Mouse (Mus musculus): ENCODE measurements at regions not wholly inside any gene's neighbourhood (a gene's known extent, or its start where the extent isn't known, plus 50 kb on each side); places are given as distances from the start of the nearest gene placed in this dataset.
A peak's percentile ranks its signal among the peaks of the same experiment; 100 is the strongest.

DNA sequence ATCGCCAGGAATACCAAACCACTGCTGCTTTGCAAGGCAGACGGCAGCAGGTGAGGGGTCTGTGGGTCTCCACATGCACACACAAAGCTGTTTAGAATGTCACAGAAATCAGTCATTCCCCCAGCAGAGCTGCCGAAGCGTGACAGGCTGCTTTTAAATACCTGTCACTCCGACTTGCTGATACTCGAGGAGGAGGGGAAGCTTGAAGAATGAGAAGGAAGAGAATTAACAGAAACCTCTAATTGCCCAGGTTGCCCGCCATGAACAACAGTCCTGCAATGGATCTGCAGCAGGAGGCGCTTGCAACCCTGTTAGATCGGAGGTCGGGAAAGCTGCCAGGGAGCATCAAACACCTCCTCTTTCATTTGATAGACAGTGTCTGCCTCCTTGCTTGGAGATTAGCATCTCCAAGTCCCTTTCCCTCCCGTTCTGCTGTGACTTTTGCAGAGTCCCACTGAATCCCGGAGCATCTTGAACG, 150.5 kb downstream of the Abhd5 start:
- Histone ChIP-seq H3K27ac (no peak overlapping the region), H3K36me3 (no peaks in the 10 kb centered on the region), H3K4me3 (no peak overlapping the region), H3K9me3 (no peaks in the 10 kb centered on the region), H3K4me2 (no peak overlapping the region), H3K27me3 (no peaks in the 10 kb centered on the region), H3K9ac (no peak overlapping the region), H3K4me1 (no peaks in the 10 kb centered on the region)
- ATAC-seq (ENCODE audit: insufficient number of reproducible peaks, low FRiP score, low TSS enrichment, low read depth) = no peak
- WGBS = 42% methylated on average over 13 of the region's 13 CpGs

DNA sequence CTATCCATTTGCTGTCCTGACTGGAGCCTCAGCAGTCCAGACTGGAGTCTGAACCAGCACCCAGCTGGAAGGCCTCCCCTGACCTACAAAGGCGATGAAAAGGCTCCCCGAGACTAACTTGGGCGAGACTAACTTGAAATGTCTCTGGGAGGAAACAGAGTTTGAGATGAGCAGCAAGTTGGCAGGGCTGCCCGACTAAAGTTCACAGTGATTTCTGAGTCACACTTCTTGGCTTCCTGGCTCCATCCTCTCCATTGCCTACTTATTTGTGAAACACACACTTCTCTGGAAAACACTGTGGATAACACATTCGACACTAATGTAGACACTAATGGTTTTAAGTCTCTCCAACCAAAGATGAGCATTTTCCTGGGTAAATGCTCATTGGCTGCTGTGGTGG, 170.2 kb downstream of the Abhd5 start:
- Histone ChIP-seq H3K4me3 (no peak overlapping the region), H3K9ac (no peak overlapping the region), H3K4me1 (peaks cover 3% of the 10 kb centered on the region; the same call in 1 of the 2 replicates), H3K27me3 (no peaks in the 10 kb centered on the region), H3K36me3 (no peaks in the 10 kb centered on the region), H3K9me3 (no peaks in the 10 kb centered on the region), H3K27ac (no peak overlapping the region), H3K4me2 (no peak overlapping the region)
- 65% methylated on average over 5 of the region's 5 CpGs for WGBS
- ATAC-seq (ENCODE audit: insufficient number of reproducible peaks, low FRiP score, low TSS enrichment, low read depth) = no peak

DNA sequence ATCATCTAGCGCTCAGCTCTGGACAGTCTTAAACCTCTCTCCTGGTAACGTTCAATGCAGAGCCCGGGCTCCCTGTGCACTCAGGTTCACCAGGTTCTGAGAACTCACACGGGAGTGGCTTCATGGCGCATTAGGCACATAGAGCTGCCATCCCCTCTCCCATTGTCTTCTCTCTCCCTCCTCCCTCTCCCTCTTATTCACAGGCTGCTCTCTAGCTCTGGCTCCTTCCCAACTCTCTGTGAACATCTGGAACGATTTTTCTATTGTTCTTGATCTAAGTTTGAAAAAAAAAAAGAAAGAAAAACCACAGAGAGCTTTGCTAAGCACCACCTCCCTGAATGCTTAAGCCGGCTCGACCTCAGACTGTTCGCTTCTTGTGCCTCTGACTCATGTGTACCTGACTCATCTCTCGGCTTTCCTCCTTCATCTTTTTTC, 174.2 kb downstream of the Abhd5 start:
- Histone ChIP-seq H3K9ac (no peak overlapping the region), H3K4me3 (no peak overlapping the region), H3K27ac (peak overlapping the region; percentile 23; the same call in 1 of the 2 replicates), H3K4me1 (peaks cover 3% of the 10 kb centered on the region; the same call in 1 of the 2 replicates), H3K36me3 (no peaks in the 10 kb centered on the region), H3K9me3 (no peaks in the 10 kb centered on the region), H3K4me2 (no peak overlapping the region), H3K27me3 (no peaks in the 10 kb centered on the region)
- 26% methylated on average over 10 of the region's 10 CpGs for WGBS
- ATAC-seq (ENCODE audit: insufficient number of reproducible peaks, low FRiP score, low TSS enrichment, low read depth) = no peak

DNA sequence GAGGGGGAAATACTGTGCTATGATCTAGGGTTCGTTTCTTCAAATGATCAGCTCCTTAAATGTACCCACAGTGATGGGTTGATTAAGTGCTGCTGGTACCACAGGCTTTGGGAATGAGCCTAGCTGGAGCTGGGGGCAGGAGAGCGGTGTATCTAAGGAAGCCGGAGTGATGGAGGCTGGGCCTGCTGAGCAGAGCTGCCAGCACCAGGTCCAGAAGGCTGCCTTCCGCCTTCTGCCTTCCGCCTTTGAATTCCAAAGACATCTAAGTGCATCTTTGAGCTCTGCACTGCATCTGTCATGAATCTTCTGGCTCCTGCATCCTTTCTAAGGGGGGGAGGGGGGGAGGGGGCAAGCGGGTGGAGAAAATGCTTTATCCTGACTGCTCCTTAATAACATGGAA, 176.9 kb downstream of the Abhd5 start:
- Histone ChIP-seq H3K9ac (no peak overlapping the region), H3K9me3 (no peaks in the 10 kb centered on the region), H3K27me3 (no peaks in the 10 kb centered on the region), H3K4me1 (peaks cover 3% of the 10 kb centered on the region; the same call in 1 of the 2 replicates), H3K4me2 (no peak overlapping the region), H3K27ac (no peak overlapping the region), H3K4me3 (no peak overlapping the region), H3K36me3 (no peaks in the 10 kb centered on the region)
- WGBS = 56% methylated on average over 6 of the region's 6 CpGs
- no peak for ATAC-seq (ENCODE audit: insufficient number of reproducible peaks, low FRiP score, low TSS enrichment, low read depth)

DNA sequence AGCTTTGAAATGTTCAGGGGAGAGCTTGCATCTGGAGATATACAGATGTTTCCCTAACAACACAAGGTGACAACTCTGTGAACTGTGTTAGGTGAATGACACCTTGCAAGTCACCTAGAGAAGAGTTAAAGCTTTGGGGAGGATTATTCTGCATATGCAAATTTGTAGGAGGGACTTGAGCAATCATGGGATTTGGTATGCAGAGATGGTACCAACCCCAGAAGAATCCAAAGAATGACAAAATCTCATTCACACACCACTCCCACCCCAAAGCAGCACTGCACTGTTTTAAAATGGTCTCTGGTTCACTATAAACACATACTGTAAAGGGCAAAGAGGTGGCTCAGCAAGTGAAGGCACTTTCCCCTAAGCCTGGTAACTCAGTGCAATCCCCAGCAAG, 178.3 kb downstream of the Abhd5 start:
- no peak for ATAC-seq (ENCODE audit: insufficient number of reproducible peaks, low FRiP score, low TSS enrichment, low read depth)
- Histone ChIP-seq H3K36me3 (no peaks in the 10 kb centered on the region), H3K4me3 (no peak overlapping the region), H3K9me3 (no peaks in the 10 kb centered on the region), H3K9ac (no peak overlapping the region), H3K27me3 (no peaks in the 10 kb centered on the region), H3K4me1 (peaks cover 8% of the 10 kb centered on the region; the same call in 1 of the 2 replicates), H3K4me2 (no peak overlapping the region), H3K27ac (no peak overlapping the region)

DNA sequence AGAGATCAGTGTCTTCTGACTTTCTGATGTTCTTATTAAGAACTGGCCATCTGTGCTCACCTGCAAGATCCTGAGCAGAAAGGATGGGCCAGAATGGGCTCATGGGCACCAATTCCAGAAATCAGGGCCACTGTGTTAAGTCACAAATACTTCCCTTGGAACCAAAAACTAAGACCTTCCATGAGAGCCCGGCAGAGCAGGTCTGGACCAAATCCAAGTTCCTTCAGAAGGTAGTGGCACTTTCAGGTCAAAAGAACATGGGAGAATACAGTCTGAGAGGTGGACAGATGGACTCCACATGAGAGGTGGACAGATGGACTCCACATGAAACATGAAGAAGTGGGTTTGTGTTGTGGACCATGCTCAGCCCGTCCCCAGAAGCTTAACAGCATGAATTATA, 180.4 kb downstream of the Abhd5 start:
- 71% methylated on average over 2 of the region's 2 CpGs for WGBS
- Histone ChIP-seq H3K9me3 (no peaks in the 10 kb centered on the region), H3K27ac (no peak overlapping the region), H3K36me3 (no peaks in the 10 kb centered on the region), H3K4me2 (no peak overlapping the region), H3K4me1 (0 out of 2 replicates have a peak, but pooled peaks cover 5% of the 10 kb centered on the region), H3K9ac (no peak overlapping the region), H3K27me3 (0 out of 2 replicates have a peak, but pooled peaks cover 2% of the 10 kb centered on the region), H3K4me3 (no peak overlapping the region)
- no peak for ATAC-seq (ENCODE audit: insufficient number of reproducible peaks, low FRiP score, low TSS enrichment, low read depth)

DNA sequence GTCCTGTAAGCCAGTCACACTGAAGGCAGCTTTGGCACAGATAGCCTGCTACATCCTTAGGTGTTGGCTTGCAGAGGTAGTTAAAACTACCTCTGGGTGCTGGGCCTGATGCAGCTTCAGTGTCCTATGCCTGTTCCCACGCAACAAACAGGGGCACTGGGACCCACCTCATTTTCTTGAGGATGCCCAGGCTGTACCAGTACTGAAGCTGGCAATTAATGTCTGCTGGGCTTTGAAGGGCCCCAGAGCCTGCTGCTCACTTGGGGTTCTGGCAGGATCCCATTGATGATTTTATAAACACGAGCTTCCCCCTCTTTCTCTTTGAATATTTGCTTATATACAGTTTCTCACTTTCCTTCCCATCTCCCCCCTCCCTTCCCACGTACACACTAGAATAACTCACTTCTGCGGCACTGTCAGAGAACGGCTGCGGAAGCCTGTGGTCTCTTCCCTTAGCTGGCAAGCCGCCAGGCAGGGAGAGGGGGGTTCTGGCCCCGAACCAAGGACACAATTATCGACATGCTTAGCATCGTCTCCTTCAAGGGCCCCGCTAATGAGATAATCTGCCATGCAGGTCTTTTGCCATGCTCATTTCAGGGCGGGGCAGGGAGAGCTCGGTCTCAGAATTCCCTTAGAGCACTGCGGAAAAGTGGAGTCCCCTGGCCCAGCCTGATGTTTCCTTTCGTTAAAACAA, 182.9 kb downstream of the Abhd5 start:
- H3K9ac ChIP-seq = no peak overlapping the region
- no peak for ATAC-seq (ENCODE audit: insufficient number of reproducible peaks, low FRiP score, low TSS enrichment, low read depth)
- 32% methylated on average over 15 of the region's 15 CpGs for WGBS

DNA sequence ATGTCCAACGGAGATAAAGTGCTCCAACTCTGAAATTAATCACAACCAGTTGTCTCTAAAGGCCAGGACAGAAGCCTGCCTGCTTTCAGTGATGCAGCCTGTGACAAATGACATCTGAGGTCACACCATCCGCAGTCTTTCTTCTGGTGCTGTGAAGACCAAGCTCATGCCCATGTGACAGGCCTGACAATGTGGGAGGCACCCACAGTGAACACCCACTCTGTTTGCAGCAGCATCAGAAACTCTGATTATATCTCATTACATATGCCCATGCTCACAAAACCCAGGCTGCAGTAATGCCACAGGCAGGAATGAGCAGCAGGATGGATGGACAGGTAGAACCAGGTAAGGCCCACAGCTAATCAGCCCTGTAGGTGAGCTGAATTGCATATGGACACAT, 183.6 kb downstream of the Abhd5 start:
- Histone ChIP-seq H3K27ac (no peak overlapping the region), H3K4me1 (0 out of 2 replicates have a peak, but pooled peaks cover 5% of the 10 kb centered on the region), H3K4me2 (no peak overlapping the region), H3K36me3 (no peaks in the 10 kb centered on the region), H3K27me3 (0 out of 2 replicates have a peak, but pooled peaks cover 2% of the 10 kb centered on the region), H3K9me3 (no peaks in the 10 kb centered on the region), H3K9ac (no peak overlapping the region), H3K4me3 (no peak overlapping the region)
- no peak for ATAC-seq (ENCODE audit: insufficient number of reproducible peaks, low FRiP score, low TSS enrichment, low read depth)
- WGBS = 59% methylated on average over 2 of the region's 2 CpGs

More for the DNA sequence above, 182.9 kb downstream of the Abhd5 start:
- Histone ChIP-seq H3K4me3 (no peak overlapping the region), H3K27ac (no peak overlapping the region), H3K9me3 (no peaks in the 10 kb centered on the region), H3K4me2 (no peak overlapping the region), H3K27me3 (0 out of 2 replicates have a peak, but pooled peaks cover 2% of the 10 kb centered on the region), H3K36me3 (no peaks in the 10 kb centered on the region), H3K4me1 (0 out of 2 replicates have a peak, but pooled peaks cover 5% of the 10 kb centered on the region)

DNA sequence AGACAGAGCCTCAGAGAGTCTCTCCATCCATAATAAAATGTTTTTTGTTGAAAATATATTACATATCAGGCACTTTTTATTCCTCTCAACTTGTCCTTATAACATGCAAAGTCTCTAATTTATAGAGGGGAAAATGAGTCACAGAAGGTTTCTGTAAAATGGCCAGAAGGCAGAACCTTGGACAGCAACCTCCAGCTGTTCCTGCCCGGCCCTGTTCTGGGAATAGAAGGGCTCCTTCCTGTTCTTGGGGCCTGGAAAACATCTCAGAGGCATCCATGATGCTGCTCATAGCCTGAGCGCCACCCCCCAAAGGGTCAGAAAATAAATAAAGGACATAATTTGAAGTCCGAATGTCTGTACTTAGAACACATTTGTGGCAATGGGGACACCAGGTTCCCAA, 188.7 kb downstream of the Abhd5 start:
- no peaks in the 10 kb centered on the region for H3K27me3 ChIP-seq
- WGBS = 42% methylated on average over 3 of the region's 3 CpGs
- no peak overlapping the region for H3K4me2 ChIP-seq
- no peaks in the 10 kb centered on the region for H3K4me1 ChIP-seq
- H3K4me3 ChIP-seq = no peak overlapping the region
- H3K9ac ChIP-seq = no peak overlapping the region
- H3K9me3 ChIP-seq = no peaks in the 10 kb centered on the region
- ATAC-seq (ENCODE audit: insufficient number of reproducible peaks, low FRiP score, low TSS enrichment, low read depth) = no peak
- no peak overlapping the region for H3K27ac ChIP-seq
- no peaks in the 10 kb centered on the region for H3K36me3 ChIP-seq

DNA sequence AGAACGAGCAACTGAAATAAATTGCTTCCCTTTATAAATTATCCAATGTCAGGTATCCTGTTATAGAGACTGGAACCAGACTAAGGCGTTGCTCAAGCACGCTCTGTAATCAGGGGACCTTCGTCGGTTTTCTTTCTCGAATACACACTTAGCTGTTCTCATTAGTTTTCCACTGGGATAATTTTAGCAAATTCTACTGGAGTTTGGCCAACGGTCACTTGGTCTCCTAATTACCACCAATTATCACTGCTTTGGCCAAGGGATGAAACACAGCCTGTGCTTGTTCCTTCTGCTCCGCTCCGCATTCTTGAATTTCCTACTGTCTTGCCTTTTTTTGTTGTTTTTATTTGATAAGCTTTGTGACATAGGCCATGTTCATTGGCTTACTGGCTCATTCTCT, 191.1 kb upstream of the Topaz1 start:
- no peaks in the 10 kb centered on the region for H3K27me3 ChIP-seq
- 76% methylated on average over 9 of the region's 9 CpGs for WGBS
- no peaks in the 10 kb centered on the region for H3K4me1 ChIP-seq
- H3K27ac ChIP-seq = no peak overlapping the region
- H3K9ac ChIP-seq = no peak overlapping the region
- no peak overlapping the region for H3K4me2 ChIP-seq
- H3K4me3 ChIP-seq = no peak overlapping the region
- ATAC-seq (ENCODE audit: insufficient number of reproducible peaks, low FRiP score, low TSS enrichment, low read depth) = no peak
- no peaks in the 10 kb centered on the region for H3K36me3 ChIP-seq
- no peaks in the 10 kb centered on the region for H3K9me3 ChIP-seq

DNA sequence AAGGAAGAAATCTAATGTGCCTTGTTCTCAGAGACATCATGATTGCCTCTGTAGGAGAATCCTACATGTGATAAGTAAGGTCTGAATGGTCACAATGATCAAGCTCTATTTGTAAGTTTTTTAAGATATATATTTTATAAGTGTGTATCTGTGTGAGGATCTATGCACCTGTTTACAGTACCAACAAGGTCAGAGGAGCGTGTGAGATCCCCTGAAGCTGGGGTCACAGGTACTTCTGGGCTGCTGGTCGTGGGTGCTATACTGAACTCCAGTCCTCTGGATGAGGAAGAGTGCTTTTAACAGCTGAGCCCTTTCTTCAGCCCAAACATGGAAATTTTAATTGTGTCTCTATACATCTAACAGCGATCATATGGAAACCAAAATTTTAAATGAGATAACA, 181.1 kb upstream of the Topaz1 start:
- Histone ChIP-seq H3K4me2 (no peak overlapping the region), H3K4me3 (no peak overlapping the region), H3K4me1 (peaks cover 17% of the 10 kb centered on the region), H3K36me3 (no peaks in the 10 kb centered on the region), H3K9me3 (no peaks in the 10 kb centered on the region), H3K27ac (no peak overlapping the region), H3K27me3 (peaks cover 54% of the 10 kb centered on the region), H3K9ac (no peak overlapping the region)
- ATAC-seq (ENCODE audit: insufficient number of reproducible peaks, low FRiP score, low TSS enrichment, low read depth) = no peak
- WGBS = 76% methylated on average over 3 of the region's 3 CpGs

DNA sequence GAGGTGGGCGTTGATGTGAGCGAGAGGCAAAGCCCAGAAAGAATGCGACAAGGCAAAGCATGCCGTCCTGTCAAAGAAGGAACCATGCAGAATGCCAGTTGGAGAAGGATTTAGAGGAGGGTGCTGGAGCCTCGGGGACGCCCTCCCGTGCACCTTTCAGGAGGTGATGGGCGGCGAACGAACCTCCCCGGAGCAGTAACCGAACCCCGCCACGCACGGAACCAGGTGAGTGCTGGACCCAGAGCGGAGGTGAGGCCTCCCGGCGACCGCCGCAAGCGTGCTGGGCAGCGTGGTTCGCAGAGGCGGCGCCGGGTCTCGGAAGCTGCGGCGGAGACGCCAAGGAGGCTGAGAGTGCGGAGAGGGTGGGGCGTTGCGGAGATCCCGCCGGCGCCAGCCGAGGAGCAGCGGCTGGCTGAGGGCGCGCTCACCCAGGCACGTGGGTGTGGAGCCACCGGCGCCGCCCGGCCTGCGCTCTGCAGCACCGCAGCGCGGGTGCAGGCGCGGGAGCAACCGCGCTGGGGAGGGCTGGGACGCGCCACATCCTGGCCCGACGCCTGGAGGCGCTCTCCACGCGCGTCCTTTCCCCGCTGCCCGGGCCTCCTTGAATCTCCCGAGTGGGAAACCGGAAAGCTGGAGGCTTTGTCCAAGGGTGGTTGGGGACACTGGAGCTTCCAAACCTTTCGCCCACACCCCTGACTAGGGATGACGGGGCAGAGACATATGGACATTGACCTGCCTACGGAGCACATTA, 178.3 kb upstream of the Topaz1 start:
- peak overlapping the region; percentile 28; the same call in 1 of the 2 replicates for H3K9ac ChIP-seq

More for the DNA sequence above, 178.3 kb upstream of the Topaz1 start:
- H3K4me2 ChIP-seq = peak overlapping the region; percentile 91
- peak overlapping the region; percentile 43 for H3K4me3 ChIP-seq
- peaks cover 77% of the 10 kb centered on the region for H3K27me3 ChIP-seq
- H3K36me3 ChIP-seq = no peaks in the 10 kb centered on the region
- H3K9me3 ChIP-seq = no peaks in the 10 kb centered on the region
- under 1% methylated on average over 66 of the region's 68 CpGs for WGBS
- ATAC-seq (ENCODE audit: insufficient number of reproducible peaks, low FRiP score, low TSS enrichment, low read depth) = no peak
- peaks cover 37% of the 10 kb centered on the region for H3K4me1 ChIP-seq
- H3K27ac ChIP-seq = no peak overlapping the region
